Mouse (Mus musculus): ENCODE results near the gene Pcdh19. TPM values are rescaled to one million over a fixed set of nuclear protein-coding genes. Genes with fewer than 3 reads are reported as not detected.

Gene Pcdh19
- total RNA-seq (2023) = not detected

DNA sequence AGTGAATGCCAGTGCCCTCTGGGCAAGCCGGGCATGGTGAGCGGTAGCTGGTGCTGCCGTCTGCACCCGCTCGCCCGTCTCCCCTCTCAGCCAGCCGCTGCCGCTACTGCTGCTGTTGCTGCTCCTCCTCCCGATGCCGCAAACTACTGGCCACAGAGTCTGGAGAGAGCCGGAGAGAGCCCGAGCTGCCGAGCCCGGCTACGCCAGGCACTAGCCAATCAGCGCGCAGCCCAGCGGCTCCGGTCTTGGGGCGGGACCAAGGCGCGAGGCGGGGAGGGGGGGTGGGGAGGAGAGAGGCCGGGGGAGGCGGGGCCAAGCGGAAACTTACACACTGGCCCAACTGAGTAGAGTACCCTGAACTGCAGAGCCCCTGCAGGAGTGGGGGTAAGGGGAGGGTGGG, at the start of gene Pcdh19:
Gene Pcdh19, minus strand, starts transcription at position 148 of the 400 bp plus-strand sequence.

Other genes with a start within 250 kb of the Pcdh19 start
- gene Tnmd, start 162.0 kb upstream of the Pcdh19 start, total RNA-seq (2023) = not detected
- gene Tspan6, start 209.4 kb upstream of the Pcdh19 start, total RNA-seq (2023) = under 1 TPM in 1 of 2 experiments, not detected in 1; 0.26 TPM
- gene Srpx2, start 219.4 kb upstream of the Pcdh19 start, total RNA-seq (2023) = not detected